In the genomic region with DNA sequence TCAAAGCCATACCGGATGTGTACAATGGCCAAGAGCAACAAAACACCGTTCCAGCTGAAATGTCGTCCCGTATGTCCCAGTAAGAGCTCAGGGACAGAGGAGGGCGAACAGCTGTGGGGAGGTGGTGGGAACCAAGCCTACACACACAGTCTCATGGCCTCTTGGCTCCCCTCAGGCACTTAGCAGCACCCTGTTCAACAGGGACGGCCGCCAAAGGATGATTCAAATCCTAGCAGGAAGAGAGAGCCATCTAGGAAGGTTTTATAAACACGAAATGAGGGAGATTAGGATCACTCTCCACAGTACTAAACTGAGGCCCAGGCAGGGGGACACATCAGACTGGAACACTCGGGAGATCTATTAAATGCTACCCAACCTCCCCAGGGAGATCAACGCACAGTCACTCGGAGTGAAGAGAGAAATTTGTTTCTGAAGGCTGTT, we compare ENCODE assay signal across 9 mouse cellular contexts.
DNase-seq lines count a peak whose midpoint lies in the region; ATAC-seq and TF ChIP-seq lines count a peak whose summit lies in the region.
"Had no signal": no experiment of that assay in that cellular context is flagged by ENCODE, and none has a peak within 500 bp of the region (broad histone marks: within the 10 kb centered on the region; RNA-seq: fewer than 3 reads in every experiment).

No protein-coding gene starts in this region.

- H3K36me3 ChIP-seq in heart, embryonic 11.5 days (ENCODE audit: control insufficient read depth, insufficient read depth, low read length): no peaks in the 10 kb centered on the region
- no peaks in the 10 kb centered on the region for H3K36me3 ChIP-seq in embryonic facial prominence, embryonic 15.5 days
- no peaks in the 10 kb centered on the region for H3K36me3 ChIP-seq in heart, embryonic 16.5 days (ENCODE audit: control insufficient read depth, insufficient read depth)
- no peaks in the 10 kb centered on the region for H3K36me3 ChIP-seq in limb, embryonic 15.5 days
- no peaks in the 10 kb centered on the region for H3K36me3 ChIP-seq in midbrain, embryonic 10.5 days
- no peaks in the 10 kb centered on the region for H3K36me3 ChIP-seq in midbrain, postnatal 0 days (ENCODE audit: insufficient read depth, low read length)
- H3K36me3 ChIP-seq: liver, embryonic 15.5 days had no signal

- WGBS in heart, embryonic 11.5 days (ENCODE audit: insufficient replicate concordance): 59% methylated on average over 11 of the region's 11 CpGs
- 46% methylated on average over 11 of the region's 11 CpGs for WGBS in embryonic facial prominence, embryonic 15.5 days
- 53% methylated on average over 11 of the region's 11 CpGs for WGBS in heart, embryonic 16.5 days
- 44% methylated on average over 11 of the region's 11 CpGs for WGBS in limb, embryonic 15.5 days
- WGBS in midbrain, embryonic 10.5 days: 78% methylated on average over 11 of the region's 11 CpGs
- 57% methylated on average over 11 of the region's 11 CpGs for WGBS in midbrain, postnatal 0 days

- no peak overlapping the region for H3K4me2 ChIP-seq in heart, embryonic 11.5 days
- no peak overlapping the region for H3K4me2 ChIP-seq in embryonic facial prominence, embryonic 15.5 days (replicated peaks)
- H3K4me2 ChIP-seq in heart, embryonic 16.5 days (ENCODE audit: low read depth, low read length): peak overlapping the region; percentile 6
- H3K4me2 ChIP-seq in limb, embryonic 15.5 days: no peak overlapping the region
- no peak overlapping the region for H3K4me2 ChIP-seq in midbrain, postnatal 0 days (ENCODE audit: low read depth, low read length, poor library complexity, severe bottlenecking)
- H3K4me2 ChIP-seq: liver, embryonic 15.5 days had no signal

- TF ChIP-seq CTCF in midbrain, postnatal 0 days (IDR thresholded peaks at IDR 0.05): no peak

- ATAC-seq in heart, embryonic 11.5 days (replicated peaks; ENCODE audit: insufficient number of reproducible peaks, low FRiP score, low TSS enrichment): no peak
- ATAC-seq in embryonic facial prominence, embryonic 15.5 days (ENCODE audit: insufficient number of reproducible peaks, low FRiP score, low TSS enrichment, low read depth): peak; percentile 43; the same call in 1 of the 2 replicates
- peak; percentile 78 for ATAC-seq in heart, embryonic 16.5 days (replicated peaks; ENCODE audit: extremely low read depth, insufficient read depth, low FRiP score)
- ATAC-seq in limb, embryonic 15.5 days (ENCODE audit: insufficient number of reproducible peaks, low FRiP score, low TSS enrichment, low read depth): 0 out of 2 replicates have a peak, but pooled peaks have one; percentile 48
- no peak for ATAC-seq in midbrain, postnatal 0 days (ENCODE audit: low FRiP score)

- H3K9me3 ChIP-seq in heart, embryonic 11.5 days (replicated peaks; ENCODE audit: control insufficient read depth, low read length): no peaks in the 10 kb centered on the region
- no peaks in the 10 kb centered on the region for H3K9me3 ChIP-seq in embryonic facial prominence, embryonic 15.5 days (replicated peaks)
- no peaks in the 10 kb centered on the region for H3K9me3 ChIP-seq in heart, embryonic 16.5 days (replicated peaks; ENCODE audit: control insufficient read depth, low read length)
- no peaks in the 10 kb centered on the region for H3K9me3 ChIP-seq in limb, embryonic 15.5 days
- H3K9me3 ChIP-seq in midbrain, embryonic 10.5 days (replicated peaks): no peaks in the 10 kb centered on the region
- H3K9me3 ChIP-seq in midbrain, postnatal 0 days (ENCODE audit: low read length): no peaks in the 10 kb centered on the region
- H3K9me3 ChIP-seq: liver, embryonic 15.5 days had no signal

- no peak overlapping the region for H3K9ac ChIP-seq in heart, embryonic 11.5 days (ENCODE audit: low read depth, low read length)
- no peak overlapping the region for H3K9ac ChIP-seq in embryonic facial prominence, embryonic 15.5 days
- H3K9ac ChIP-seq in heart, embryonic 16.5 days (ENCODE audit: low read length): no peak overlapping the region
- H3K9ac ChIP-seq in limb, embryonic 15.5 days: no peak overlapping the region
- no peak overlapping the region for H3K9ac ChIP-seq in midbrain, postnatal 0 days (replicated peaks; ENCODE audit: low read length, poor library complexity, severe bottlenecking)
- H3K9ac ChIP-seq: liver, embryonic 15.5 days had no signal

- no peaks in the 10 kb centered on the region for H3K27me3 ChIP-seq in heart, embryonic 11.5 days (ENCODE audit: control insufficient read depth, insufficient read depth, low read length)
- H3K27me3 ChIP-seq in embryonic facial prominence, embryonic 15.5 days: no peaks in the 10 kb centered on the region
- H3K27me3 ChIP-seq in heart, embryonic 16.5 days (ENCODE audit: control insufficient read depth, insufficient read depth, low read length): no peaks in the 10 kb centered on the region
- H3K27me3 ChIP-seq in limb, embryonic 15.5 days: no peaks in the 10 kb centered on the region
- no peaks in the 10 kb centered on the region for H3K27me3 ChIP-seq in midbrain, embryonic 10.5 days (ENCODE audit: low read depth, poor library complexity, severe bottlenecking)
- no peaks in the 10 kb centered on the region for H3K27me3 ChIP-seq in midbrain, postnatal 0 days (ENCODE audit: insufficient read depth, low read length)
- H3K27me3 ChIP-seq: liver, embryonic 15.5 days had no signal

- no peak overlapping the region for H3K27ac ChIP-seq in heart, embryonic 11.5 days (ENCODE audit: low read depth, low read length)
- peak overlapping the region; percentile 48; the same call in 1 of the 2 replicates for H3K27ac ChIP-seq in embryonic facial prominence, embryonic 15.5 days (replicated peaks)
- H3K27ac ChIP-seq in heart, embryonic 16.5 days (ENCODE audit: low read length): peak overlapping the region; percentile 45
- H3K27ac ChIP-seq in limb, embryonic 15.5 days: peak overlapping the region; percentile 24; the same call in 1 of the 2 replicates
- no peak overlapping the region for H3K27ac ChIP-seq in midbrain, embryonic 10.5 days (replicated peaks)
- no peak overlapping the region for H3K27ac ChIP-seq in midbrain, postnatal 0 days (ENCODE audit: low read depth, low read length)
- H3K27ac ChIP-seq: liver, embryonic 15.5 days had no signal

- no peak overlapping the region for H3K4me3 ChIP-seq in heart, embryonic 11.5 days (ENCODE audit: low read depth, low read length)
- H3K4me3 ChIP-seq in embryonic facial prominence, embryonic 15.5 days (replicated peaks): no peak overlapping the region
- H3K4me3 ChIP-seq in heart, embryonic 16.5 days (ENCODE audit: low read length): no peak overlapping the region
- H3K4me3 ChIP-seq in limb, embryonic 15.5 days: no peak overlapping the region
- H3K4me3 ChIP-seq in midbrain, embryonic 10.5 days: no peak overlapping the region
- H3K4me3 ChIP-seq in midbrain, postnatal 0 days (ENCODE audit: low read depth, low read length): no peak overlapping the region
- H3K4me3 ChIP-seq: liver, embryonic 15.5 days had no signal

- peak; percentile 99 for DNase-seq in heart, adult 11 months
- peak; percentile 44 to 65 for DNase-seq in urinary bladder, postnatal 4 days (ENCODE audit: low spot score in 2 of 2)
- no peak for DNase-seq in midbrain, embryonic 10.5 days (ENCODE audit: low spot score)
- no peak for DNase-seq in midbrain, postnatal 0 days (ENCODE audit: low spot score)

- peaks cover 3% of the 10 kb centered on the region; the same call in 1 of the 2 replicates for H3K4me1 ChIP-seq in heart, embryonic 11.5 days (ENCODE audit: control insufficient read depth, insufficient read depth, low read length)
- H3K4me1 ChIP-seq in embryonic facial prominence, embryonic 15.5 days: peaks cover 11% of the 10 kb centered on the region; the same call in 1 of the 2 replicates
- peaks cover 3% of the 10 kb centered on the region; the same call in 1 of the 2 replicates for H3K4me1 ChIP-seq in heart, embryonic 16.5 days (ENCODE audit: control insufficient read depth, insufficient read depth, low read length)
- H3K4me1 ChIP-seq in limb, embryonic 15.5 days: peaks cover 15% of the 10 kb centered on the region
- H3K4me1 ChIP-seq in midbrain, embryonic 10.5 days: peaks cover 6% of the 10 kb centered on the region
- no peaks in the 10 kb centered on the region for H3K4me1 ChIP-seq in midbrain, postnatal 0 days (ENCODE audit: insufficient read depth, low read length)
- H3K4me1 ChIP-seq: liver, embryonic 15.5 days had no signal

Comparison
In these comparisons a context has a peak if more than half of its experiments do, and no peak if none do; other contexts are left out.
1. ATAC-seq: peak in embryonic facial prominence, embryonic 15.5 days (single experiment), heart, embryonic 16.5 days (single experiment) and limb, embryonic 15.5 days (single experiment); none in heart, embryonic 11.5 days (single experiment) and midbrain, postnatal 0 days (single experiment).
2. H3K27ac ChIP-seq: peak in embryonic facial prominence, embryonic 15.5 days (single experiment), heart, embryonic 16.5 days (single experiment) and limb, embryonic 15.5 days (single experiment); none in heart, embryonic 11.5 days (single experiment), midbrain, embryonic 10.5 days (single experiment) and midbrain, postnatal 0 days (single experiment).
3. DNase-seq: peak in heart, adult 11 months (single experiment) and urinary bladder, postnatal 4 days (2 of 2); none in midbrain, embryonic 10.5 days (single experiment) and midbrain, postnatal 0 days (single experiment).